24 mouse cellular contexts compared by ENCODE assay signal in genomic region chr12:87293934-87294333, GRCm38 (mm10). TPM values are rescaled to one million over a fixed set of nuclear protein-coding genes. Genes with fewer than 3 reads are reported as not detected.
A peak's percentile ranks its signal among the peaks of the same experiment; 100 is the strongest.
DNase-seq lines count a peak whose midpoint lies in the region; ATAC-seq and TF ChIP-seq lines count a peak whose summit lies in the region.
"Had no signal": no experiment of that assay in that cellular context is flagged by ENCODE, and none has a peak within 500 bp of the region (broad histone marks: within the 10 kb centered on the region; RNA-seq: fewer than 3 reads in every experiment).

No protein-coding gene starts in this region.

- no peak overlapping the region for H3K9ac ChIP-seq in heart, embryonic 15.5 days
- H3K9ac ChIP-seq in heart, adult 2 months (ENCODE audit: low read depth, low read length) = no peak overlapping the region
- H3K9ac ChIP-seq in liver, embryonic 11.5 days (ENCODE audit: low read depth, low read length) = no peak overlapping the region
- H3K9ac ChIP-seq in midbrain, embryonic 16.5 days (ENCODE audit: low read depth, low read length) = no peak overlapping the region
- no peak overlapping the region for H3K9ac ChIP-seq in midbrain, embryonic 13.5 days (replicated peaks)
- H3K9ac ChIP-seq: embryonic facial prominence, embryonic 12.5 days; heart, embryonic 12.5 days; liver, embryonic 15.5 days; neural tube, embryonic 13.5 days had no signal

- no peaks in the 10 kb centered on the region for H3K9me3 ChIP-seq in heart, embryonic 15.5 days (replicated peaks)
- no peaks in the 10 kb centered on the region for H3K9me3 ChIP-seq in liver, embryonic 11.5 days (ENCODE audit: control insufficient read depth, low read length)
- no peaks in the 10 kb centered on the region for H3K9me3 ChIP-seq in midbrain, embryonic 16.5 days (replicated peaks; ENCODE audit: control insufficient read depth, low read length, poor library complexity, severe bottlenecking)
- H3K9me3 ChIP-seq in midbrain, embryonic 13.5 days = no peaks in the 10 kb centered on the region
- H3K9me3 ChIP-seq: embryonic facial prominence, embryonic 12.5 days; heart, embryonic 12.5 days; liver, embryonic 15.5 days; neural tube, embryonic 13.5 days had no signal

- TF ChIP-seq EP300 in heart, adult 2 months (IDR thresholded peaks at IDR 0.05; ENCODE audit: insufficient read depth, low read depth, low read length) = no peak

- 67% methylated on average over 6 of the region's 6 CpGs for WGBS in heart, embryonic 15.5 days
- WGBS in heart, adult 2 months = 68% methylated on average over 6 of the region's 6 CpGs
- WGBS in liver, embryonic 11.5 days = 72% methylated on average over 6 of the region's 6 CpGs
- 73% methylated on average over 6 of the region's 6 CpGs for WGBS in midbrain, embryonic 16.5 days
- 78% methylated on average over 6 of the region's 6 CpGs for WGBS in midbrain, embryonic 13.5 days

- H3K79me2 ChIP-seq in heart, adult 2 months (replicated peaks; ENCODE audit: control insufficient read depth, insufficient read depth, low read length) = no peaks in the 10 kb centered on the region

- H3K4me1 ChIP-seq in heart, embryonic 15.5 days (replicated peaks) = peaks cover under 1% of the 10 kb centered on the region; the same call in 1 of the 2 replicates
- no peaks in the 10 kb centered on the region for H3K4me1 ChIP-seq in heart, adult 2 months (ENCODE audit: control insufficient read depth, insufficient read depth, low read length)
- H3K4me1 ChIP-seq in liver, embryonic 11.5 days (replicated peaks; ENCODE audit: control insufficient read depth, insufficient read depth, low read length) = no peaks in the 10 kb centered on the region
- H3K4me1 ChIP-seq in midbrain, embryonic 16.5 days (ENCODE audit: control insufficient read depth, insufficient read depth, low read length) = no peaks in the 10 kb centered on the region; the same call in 1 of the 2 replicates
- no peaks in the 10 kb centered on the region for H3K4me1 ChIP-seq in midbrain, embryonic 13.5 days (replicated peaks)
- H3K4me1 ChIP-seq: embryonic facial prominence, embryonic 12.5 days; heart, embryonic 12.5 days; liver, embryonic 15.5 days had no signal

- H3K4me3 ChIP-seq in heart, embryonic 15.5 days = no peak overlapping the region
- H3K4me3 ChIP-seq in heart, adult 2 months = no peak overlapping the region
- H3K4me3 ChIP-seq in liver, embryonic 11.5 days (ENCODE audit: low read depth, low read length) = no peak overlapping the region
- no peak overlapping the region for H3K4me3 ChIP-seq in midbrain, embryonic 16.5 days (ENCODE audit: low read depth, low read length)
- H3K4me3 ChIP-seq in midbrain, embryonic 13.5 days (replicated peaks) = no peak overlapping the region
- H3K4me3 ChIP-seq: embryonic facial prominence, embryonic 12.5 days; heart, embryonic 12.5 days; liver, embryonic 15.5 days; megakaryocyte, embryonic 14.5 days; neural tube, embryonic 13.5 days had no signal

- DNase-seq in heart, adult 2 months = no peak
- peak; percentile 20 for DNase-seq in liver, embryonic 11.5 days (ENCODE audit: low spot score)
- no peak for DNase-seq in liver
- DNase-seq in adrenal gland, postnatal 14 days = no peak
- DNase-seq: adrenal gland, adult 8-10 months; cerebellum, postnatal 10 days; heart, postnatal 36 days; kidney, postnatal 14 days; spleen, adult 18-20 months; thymus, postnatal 36 days had no signal

- no peak for TF ChIP-seq POLR2A in heart, adult 2 months (IDR thresholded peaks at IDR 0.05; ENCODE audit: insufficient read depth, low read depth, low read length)

- TF ChIP-seq CTCF in heart, adult 2 months (IDR thresholded peaks at IDR 0.05) = no peak

- no peak overlapping the region for H3K4me2 ChIP-seq in heart, embryonic 15.5 days
- H3K4me2 ChIP-seq in liver, embryonic 11.5 days = no peak overlapping the region
- H3K4me2 ChIP-seq in midbrain, embryonic 16.5 days (ENCODE audit: low read length) = no peak overlapping the region
- H3K4me2 ChIP-seq in midbrain, embryonic 13.5 days (replicated peaks) = no peak overlapping the region
- H3K4me2 ChIP-seq: embryonic facial prominence, embryonic 12.5 days; heart, embryonic 12.5 days; liver, embryonic 15.5 days; neural tube, embryonic 13.5 days had no signal

- H3K36me3 ChIP-seq in heart, embryonic 15.5 days = no peaks in the 10 kb centered on the region
- H3K36me3 ChIP-seq in heart, adult 2 months (ENCODE audit: control insufficient read depth, insufficient read depth, low read length) = no peaks in the 10 kb centered on the region
- H3K36me3 ChIP-seq in liver, embryonic 11.5 days (ENCODE audit: control insufficient read depth, insufficient read depth, low read length) = no peaks in the 10 kb centered on the region
- no peaks in the 10 kb centered on the region for H3K36me3 ChIP-seq in midbrain, embryonic 16.5 days (ENCODE audit: control insufficient read depth, insufficient read depth, low read length)
- H3K36me3 ChIP-seq in midbrain, embryonic 13.5 days = no peaks in the 10 kb centered on the region
- H3K36me3 ChIP-seq: embryonic facial prominence, embryonic 12.5 days; heart, embryonic 12.5 days; liver, embryonic 15.5 days; neural tube, embryonic 13.5 days had no signal

- intact Hi-C loops in heart, adult 2 months (cut with DNase I) = no loop called here

- H3K27ac ChIP-seq in heart, embryonic 15.5 days = no peak overlapping the region
- H3K27ac ChIP-seq in heart, adult 2 months = no peak overlapping the region
- H3K27ac ChIP-seq in liver, embryonic 11.5 days (ENCODE audit: low read depth, low read length) = no peak overlapping the region
- no peak overlapping the region for H3K27ac ChIP-seq in midbrain, embryonic 16.5 days (ENCODE audit: low read length)
- no peak overlapping the region for H3K27ac ChIP-seq in midbrain, embryonic 13.5 days
- H3K27ac ChIP-seq: embryonic facial prominence, embryonic 12.5 days; liver, embryonic 15.5 days; neural tube, embryonic 13.5 days had no signal

- ATAC-seq in heart, embryonic 15.5 days (replicated peaks; ENCODE audit: insufficient number of reproducible peaks, insufficient read depth, low FRiP score, low read depth) = peak; percentile 35; the same call in 1 of the 2 replicates
- ATAC-seq in liver, embryonic 11.5 days (replicated peaks; ENCODE audit: low FRiP score) = no peak
- ATAC-seq in midbrain, embryonic 16.5 days = 0 out of 2 replicates have a peak, but pooled peaks have one; percentile 21
- ATAC-seq in midbrain, embryonic 13.5 days = no peak
- ATAC-seq in erythroblast, adult 5-6 weeks (replicated peaks; ENCODE audit: low FRiP score, poor library complexity, severe bottlenecking) = no peak
- ATAC-seq: forebrain, embryonic 16.5 days; hindbrain, embryonic 16.5 days; intestine, embryonic 16.5 days; Patski had no signal

- H3K27me3 ChIP-seq in heart, embryonic 15.5 days = no peaks in the 10 kb centered on the region
- H3K27me3 ChIP-seq in heart, adult 2 months (ENCODE audit: control insufficient read depth, insufficient read depth, low read length) = no peaks in the 10 kb centered on the region
- peaks cover 7% of the 10 kb centered on the region; the same call in 1 of the 2 replicates for H3K27me3 ChIP-seq in liver, embryonic 11.5 days (replicated peaks; ENCODE audit: control insufficient read depth, insufficient read depth, low read length)
- H3K27me3 ChIP-seq in midbrain, embryonic 16.5 days (ENCODE audit: control insufficient read depth, insufficient read depth, low read depth, low read length) = peaks cover 9% of the 10 kb centered on the region; the same call in 1 of the 2 replicates
- H3K27me3 ChIP-seq in midbrain, embryonic 13.5 days = peaks cover 9% of the 10 kb centered on the region

RNA-seq across cellular contexts. Expression of gene Ism2, which starts 5.6 kb away (rescaled TPM):
- 0.44 and 0.58 TPM in 2 replicates for polyA plus RNA-seq in heart, embryonic 15.5 days (2015; fragmentation: Nextera tagmentation; extraction: Ambion mirVana)
- not detected for total RNA-seq in heart, adult 2 months (2021)
- polyA plus RNA-seq in heart, adult 2 months (2012; rRNA removed) = 0.09 and 0.18 TPM in 2 replicates
- polyA plus RNA-seq in liver, embryonic 11.5 days (2014; fragmentation: Nextera tagmentation; extraction: Ambion mirVana) = 0.23 and 0.38 TPM in 2 replicates
- 2.1 and 2.2 TPM in 2 replicates for polyA plus RNA-seq in midbrain, embryonic 16.5 days (2015; fragmentation: Nextera tagmentation; extraction: Ambion mirVana)
- 0.79 and 0.93 TPM in 2 replicates for polyA plus RNA-seq in midbrain, embryonic 13.5 days (2015; fragmentation: Nextera tagmentation; extraction: Ambion mirVana)
- total RNA-seq in erythroblast, adult 5-6 weeks (2015; ENCODE audit: low replicate concordance) = not detected in 2 replicates
- not detected in 2 replicates for total RNA-seq in erythroblast, adult 5-6 weeks (2017; ENCODE audit: low replicate concordance)
- total RNA-seq in adrenal gland, postnatal 14 days (2021) = 0.34 TPM in 1 of 2 replicates, not detected in the other
- total RNA-seq: gastrocnemius, adult 18-20 months; heart, postnatal 36 days had no signal

RNA-seq across cellular contexts. Expression of gene Ahsa1, which starts 27.7 kb away (rescaled TPM):
- polyA plus RNA-seq in heart, embryonic 15.5 days (2015; fragmentation: Nextera tagmentation; extraction: Ambion mirVana) = 175 and 176 TPM in 2 replicates
- total RNA-seq in heart, adult 2 months (2021) = 100 to 1,000 TPM; 138 to 153 TPM
- 74.5 and 85.8 TPM in 2 replicates for polyA plus RNA-seq in heart, adult 2 months (2012; rRNA removed)
- 296 and 310 TPM in 2 replicates for polyA plus RNA-seq in liver, embryonic 11.5 days (2014; fragmentation: Nextera tagmentation; extraction: Ambion mirVana)
- polyA plus RNA-seq in midbrain, embryonic 16.5 days (2015; fragmentation: Nextera tagmentation; extraction: Ambion mirVana) = 208 and 217 TPM in 2 replicates
- polyA plus RNA-seq in midbrain, embryonic 13.5 days (2015; fragmentation: Nextera tagmentation; extraction: Ambion mirVana) = 207 and 209 TPM in 2 replicates
- total RNA-seq in erythroblast, adult 5-6 weeks (2015; ENCODE audit: low replicate concordance) = 17.9 and 19.2 TPM in 2 replicates
- total RNA-seq in erythroblast, adult 5-6 weeks (2017; ENCODE audit: low replicate concordance) = 53.0 and 74.6 TPM in 2 replicates
- total RNA-seq in adrenal gland, postnatal 14 days (2021) = 139 and 160 TPM in 2 replicates

RNA-seq across cellular contexts. Expression of gene Vipas39, which starts 27.9 kb away (rescaled TPM):
- polyA plus RNA-seq in heart, embryonic 15.5 days (2015; fragmentation: Nextera tagmentation; extraction: Ambion mirVana) = 29.8 and 37.7 TPM in 2 replicates
- total RNA-seq in heart, adult 2 months (2021) = 10 to 100 TPM; 23.2 to 25.5 TPM
- polyA plus RNA-seq in heart, adult 2 months (2012; rRNA removed) = 23.3 and 39.7 TPM in 2 replicates
- 23.8 and 26.5 TPM in 2 replicates for polyA plus RNA-seq in liver, embryonic 11.5 days (2014; fragmentation: Nextera tagmentation; extraction: Ambion mirVana)
- 56.2 and 58.2 TPM in 2 replicates for polyA plus RNA-seq in midbrain, embryonic 16.5 days (2015; fragmentation: Nextera tagmentation; extraction: Ambion mirVana)
- polyA plus RNA-seq in midbrain, embryonic 13.5 days (2015; fragmentation: Nextera tagmentation; extraction: Ambion mirVana) = 67.3 and 69.3 TPM in 2 replicates
- 5.9 and 16.7 TPM in 2 replicates for total RNA-seq in erythroblast, adult 5-6 weeks (2015; ENCODE audit: low replicate concordance)
- 5.9 and 6.6 TPM in 2 replicates for total RNA-seq in erythroblast, adult 5-6 weeks (2017; ENCODE audit: low replicate concordance)
- total RNA-seq in adrenal gland, postnatal 14 days (2021) = 35.6 and 41.5 TPM in 2 replicates

RNA-seq across cellular contexts. Expression of gene Noxred1, which starts 55.4 kb away (rescaled TPM):
- polyA plus RNA-seq in heart, embryonic 15.5 days (2015; fragmentation: Nextera tagmentation; extraction: Ambion mirVana) = 0.47 and 0.74 TPM in 2 replicates
- under 1 TPM; 0.39 to 0.61 TPM for total RNA-seq in heart, adult 2 months (2021)
- 0.47 and 0.67 TPM in 2 replicates for polyA plus RNA-seq in heart, adult 2 months (2012; rRNA removed)
- 0.48 and 0.96 TPM in 2 replicates for polyA plus RNA-seq in liver, embryonic 11.5 days (2014; fragmentation: Nextera tagmentation; extraction: Ambion mirVana)
- 0.65 and 1.9 TPM in 2 replicates for polyA plus RNA-seq in midbrain, embryonic 16.5 days (2015; fragmentation: Nextera tagmentation; extraction: Ambion mirVana)
- 1.4 and 1.7 TPM in 2 replicates for polyA plus RNA-seq in midbrain, embryonic 13.5 days (2015; fragmentation: Nextera tagmentation; extraction: Ambion mirVana)
- 2.7 TPM in 1 of 2 replicates, not detected in the other for total RNA-seq in erythroblast, adult 5-6 weeks (2015; ENCODE audit: low replicate concordance)
- total RNA-seq in erythroblast, adult 5-6 weeks (2017; ENCODE audit: low replicate concordance) = not detected in 2 replicates
- 0.33 and 0.90 TPM in 2 replicates for total RNA-seq in adrenal gland, postnatal 14 days (2021)

Comparison
In these comparisons a context has a peak if more than half of its experiments do, and no peak if none do; other contexts are left out.
1. ATAC-seq: peak in heart, embryonic 15.5 days (single experiment) and midbrain, embryonic 16.5 days (single experiment); none in liver, embryonic 11.5 days (single experiment), midbrain, embryonic 13.5 days (single experiment) and erythroblast, adult 5-6 weeks (single experiment).